Mouse (Mus musculus): ENCODE measurements at regions not wholly inside any gene's neighbourhood (a gene's known extent, or its start where the extent isn't known, plus 50 kb on each side); places are given as distances from the start of the nearest gene placed in this dataset.
A peak's percentile ranks its signal among the peaks of the same experiment; 100 is the strongest.

DNA sequence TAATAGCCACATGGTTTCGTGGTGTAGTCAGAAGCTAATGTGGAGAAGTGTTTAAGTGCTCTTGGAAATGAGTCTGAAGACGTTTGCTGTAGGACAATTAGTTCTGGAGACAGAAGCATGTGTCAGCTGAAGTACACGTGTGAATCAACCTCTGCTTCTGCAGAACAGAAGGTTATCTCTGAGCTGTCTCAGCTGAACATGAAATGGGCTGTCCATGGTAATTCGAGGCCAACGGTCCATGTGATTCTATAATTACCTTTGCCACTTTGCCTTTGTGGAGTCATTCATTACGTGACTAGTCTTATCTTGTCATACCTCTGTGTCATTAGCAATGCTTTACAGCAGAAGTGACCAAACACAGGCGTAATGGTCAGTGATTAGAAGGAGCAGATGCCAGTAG lies 295.6 kb upstream of the Veph1 start:
- DNase-seq: no peak

DNA sequence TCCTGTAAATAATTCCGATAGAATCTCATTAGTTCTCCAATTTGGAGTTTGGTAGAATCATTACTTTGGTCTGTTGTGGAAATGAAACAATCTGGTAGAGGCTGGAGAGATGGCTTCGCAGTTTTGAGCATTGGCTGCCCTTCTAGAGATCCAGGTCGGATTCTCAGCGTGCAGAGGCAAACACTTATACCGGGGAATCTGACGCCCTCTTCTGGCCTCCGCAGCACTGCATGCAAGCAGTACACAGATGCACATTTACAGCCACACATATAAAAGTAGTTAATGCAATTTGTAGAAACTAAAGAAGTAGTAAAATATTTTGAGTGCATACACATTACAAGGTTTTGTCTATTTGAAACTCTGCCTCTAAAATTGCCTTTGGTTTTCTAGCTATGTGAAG lies 294.1 kb upstream of the Veph1 start:
- no peak for DNase-seq

DNA sequence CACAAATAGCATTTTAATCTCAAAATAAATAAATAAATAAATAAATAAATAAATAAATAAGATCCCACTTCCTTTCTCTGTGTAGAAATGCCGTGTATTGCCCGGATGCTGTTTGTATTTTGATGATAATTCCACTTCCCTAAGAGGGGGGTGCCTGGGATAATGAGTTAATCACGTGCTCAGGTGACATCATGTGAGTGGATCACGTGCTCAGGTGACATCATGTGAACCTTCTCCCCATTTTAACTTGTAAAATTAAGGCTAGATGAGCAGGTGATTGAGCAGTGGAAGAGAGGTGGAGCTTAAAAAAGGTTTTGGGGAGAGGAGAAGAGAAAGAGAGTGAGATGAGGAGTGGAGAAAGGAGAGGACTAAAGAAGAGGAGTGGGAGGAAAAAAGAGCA lies 292.8 kb upstream of the Veph1 start:
- no peak for DNase-seq

DNA sequence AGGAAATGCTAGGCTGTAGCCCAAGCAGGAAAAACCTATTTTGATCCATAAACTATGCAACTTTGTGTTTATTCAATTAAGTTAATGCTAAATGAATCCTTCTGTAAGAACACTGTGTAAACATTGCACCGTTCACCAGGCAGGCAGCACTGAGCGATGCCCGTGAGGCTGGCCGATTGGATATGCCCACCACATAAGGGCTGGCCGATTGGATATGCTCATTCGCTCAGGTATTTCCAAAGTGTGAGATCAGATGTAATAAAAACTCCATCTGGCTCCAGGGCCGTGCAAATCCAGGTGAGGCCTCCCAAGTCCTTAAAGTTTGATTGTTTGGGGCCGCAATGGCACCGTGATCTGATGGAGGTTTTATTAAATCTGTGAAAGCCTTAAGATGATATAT lies 288.2 kb upstream of the Veph1 start:
- no peak for DNase-seq

DNA sequence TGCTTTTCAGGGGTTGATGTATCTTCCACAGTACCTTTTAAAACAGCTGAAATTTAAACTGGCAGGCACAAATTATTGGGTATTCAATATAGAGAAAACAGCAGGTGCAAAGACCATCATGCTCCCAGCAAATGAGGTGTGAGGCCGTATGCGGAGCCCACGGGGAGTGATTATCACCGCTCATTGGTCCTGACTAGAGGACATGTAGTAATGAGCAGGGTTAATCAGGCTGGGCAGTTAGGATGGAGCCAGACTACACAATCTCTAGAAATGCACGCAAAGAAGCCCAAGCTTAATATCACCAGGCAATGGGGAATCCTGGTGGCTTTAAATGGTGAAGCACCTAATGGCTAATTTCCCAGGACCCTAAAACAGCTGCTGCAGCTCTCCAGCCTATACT lies 287.5 kb upstream of the Veph1 start:
- DNase-seq: no peak

DNA sequence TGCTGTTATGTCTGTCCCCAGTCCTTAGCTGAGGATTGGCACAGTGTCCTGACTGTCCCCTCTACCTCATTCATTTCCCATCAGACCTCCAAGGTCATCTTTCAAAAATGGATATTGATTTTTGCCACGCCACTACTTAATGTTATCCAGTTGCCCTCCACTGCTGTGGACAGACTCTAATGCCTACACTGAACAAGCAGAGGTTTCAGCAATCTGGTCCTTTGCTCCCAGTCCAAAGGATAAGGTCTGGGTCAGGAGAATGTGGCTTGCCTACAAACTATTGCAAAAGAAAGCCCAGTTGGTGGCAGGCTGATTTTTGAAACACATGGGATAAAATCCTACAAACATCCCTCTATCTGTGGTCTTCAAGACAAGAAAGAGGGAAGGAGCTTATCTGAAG lies 280.0 kb upstream of the Veph1 start:
- peak; percentile 3 for DNase-seq

DNA sequence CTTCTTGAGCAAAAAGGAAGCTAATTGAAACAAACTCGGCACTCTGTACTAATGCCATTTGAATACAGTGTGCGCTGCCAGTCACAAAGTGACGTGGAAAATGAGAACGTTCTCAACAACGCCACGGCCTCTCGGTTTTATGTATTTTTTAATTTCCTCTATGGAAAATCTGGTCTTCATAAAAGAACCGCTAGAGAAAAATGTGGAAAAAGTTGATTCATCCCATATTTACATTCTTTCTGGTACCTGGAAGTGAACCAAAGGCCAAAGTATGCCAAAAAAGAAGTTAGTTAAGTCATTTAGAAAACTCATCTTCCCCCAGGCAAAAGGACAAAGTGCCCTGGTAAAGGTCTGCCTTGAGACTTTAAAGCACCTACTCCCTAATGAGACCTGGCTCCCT lies 277.7 kb upstream of the Veph1 start:
- DNase-seq: no peak

DNA sequence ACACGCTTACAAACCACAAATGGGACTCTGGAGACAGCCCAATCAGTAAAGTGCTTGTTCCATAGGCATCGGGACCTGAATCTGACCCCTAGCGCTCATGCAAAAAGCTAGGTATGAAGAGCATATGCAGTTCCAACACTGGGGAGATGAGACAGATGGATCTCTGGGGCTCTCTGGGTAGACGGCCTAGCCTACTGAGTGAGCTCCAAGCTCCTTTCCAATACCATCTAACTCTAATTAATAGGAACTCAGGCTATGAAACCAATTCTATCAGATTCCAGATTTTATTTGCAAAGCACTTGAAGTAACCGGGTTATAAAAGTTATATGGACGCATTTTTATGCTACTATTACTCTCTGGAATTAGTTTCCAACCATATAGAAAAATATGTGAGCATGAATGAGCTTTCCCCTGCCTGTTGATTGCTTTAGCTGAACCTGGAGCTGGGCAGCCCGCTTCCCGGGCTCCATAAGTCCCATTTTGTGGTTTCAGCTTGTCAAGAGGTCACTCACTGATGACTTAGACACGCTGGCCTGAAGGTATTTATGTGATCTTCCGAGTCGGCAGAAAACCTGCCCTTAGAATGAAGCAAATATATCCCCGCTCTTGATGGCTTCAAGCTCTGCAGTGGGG lies 276.4 kb upstream of the Veph1 start:
- DNase-seq: no peak

DNA sequence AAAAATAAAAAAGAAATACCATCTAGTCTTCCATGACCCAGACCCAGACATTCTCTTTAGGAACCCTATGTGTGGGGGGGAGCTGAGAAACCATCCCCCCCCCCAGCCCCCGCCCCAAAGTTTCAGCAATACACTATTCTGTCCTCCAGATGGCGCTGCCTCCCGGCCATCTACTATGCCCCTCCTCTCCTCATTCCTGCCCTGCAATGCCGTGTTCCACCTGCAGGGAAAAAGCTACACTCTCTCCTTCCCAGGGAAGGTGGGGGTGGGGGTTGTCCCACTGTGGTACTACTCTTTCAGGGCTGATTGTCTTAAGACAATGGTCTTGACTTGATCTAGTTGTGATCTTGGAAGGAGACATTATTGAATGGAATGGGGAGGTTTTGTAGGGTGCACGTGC lies 273.7 kb upstream of the Veph1 start:
- DNase-seq: no peak

DNA sequence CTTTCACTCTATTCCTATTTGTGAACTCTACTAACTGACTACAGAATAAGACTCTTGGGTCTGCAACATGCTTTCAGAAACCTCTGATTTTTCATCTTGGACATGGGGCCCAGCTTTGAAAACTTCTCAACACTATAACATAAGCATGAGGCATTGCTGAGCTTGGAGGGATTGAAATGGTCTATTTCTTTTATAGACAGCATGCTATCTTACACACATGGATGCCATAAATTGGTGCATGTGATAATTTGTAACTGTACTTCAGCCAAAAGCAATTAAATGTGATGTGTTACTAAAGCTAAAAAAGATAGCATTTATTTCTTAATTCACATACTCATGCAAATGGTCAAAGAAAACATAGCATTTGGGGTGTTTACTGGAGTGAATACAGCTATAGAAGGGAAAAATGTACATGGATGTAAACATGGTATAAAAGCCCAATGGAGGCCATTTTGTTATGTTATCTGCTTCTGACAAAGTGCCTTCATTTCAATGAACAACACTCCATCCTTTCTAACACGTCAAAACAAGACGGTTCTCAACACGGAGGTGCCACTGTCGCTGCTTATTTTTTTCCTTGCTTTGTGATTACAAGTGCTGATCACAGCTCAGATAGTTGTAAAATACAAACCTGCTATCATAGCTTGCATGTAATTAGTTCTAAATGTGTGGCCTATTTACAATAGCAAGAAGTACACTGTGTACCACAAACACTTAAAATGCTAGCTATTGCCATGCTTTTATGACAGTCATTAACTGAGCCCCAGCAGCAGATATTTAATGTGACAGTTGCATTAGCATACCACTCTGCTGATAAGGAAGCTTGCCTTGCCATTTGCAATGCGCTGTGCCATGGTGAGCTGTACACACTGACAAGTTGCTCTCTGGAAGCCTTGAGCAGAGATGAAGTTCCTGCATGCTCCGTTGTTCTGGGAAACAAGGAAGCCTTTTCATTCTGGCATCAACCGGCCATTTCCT lies 267.9 kb upstream of the Veph1 start:
- DNase-seq: no peak

DNA sequence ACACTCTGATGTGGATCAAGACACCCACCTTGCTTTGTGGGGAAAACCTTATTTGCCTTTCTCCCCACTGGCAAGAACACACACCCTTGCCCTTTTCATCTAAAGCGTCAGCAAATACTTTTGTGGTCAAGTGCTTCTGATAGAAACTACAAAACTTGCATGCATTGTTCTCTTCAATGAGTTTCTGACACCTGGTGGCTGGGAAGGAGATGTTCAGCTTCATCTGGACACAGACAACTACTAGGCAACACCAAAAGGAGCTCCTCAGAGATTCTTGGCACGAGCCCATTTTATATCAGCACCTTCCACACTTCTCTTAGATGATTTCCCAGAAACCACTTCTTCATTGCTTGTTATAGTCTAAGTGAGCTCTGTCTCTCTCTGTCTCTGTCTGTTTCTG lies 266.7 kb upstream of the Veph1 start:
- no peak for DNase-seq

DNA sequence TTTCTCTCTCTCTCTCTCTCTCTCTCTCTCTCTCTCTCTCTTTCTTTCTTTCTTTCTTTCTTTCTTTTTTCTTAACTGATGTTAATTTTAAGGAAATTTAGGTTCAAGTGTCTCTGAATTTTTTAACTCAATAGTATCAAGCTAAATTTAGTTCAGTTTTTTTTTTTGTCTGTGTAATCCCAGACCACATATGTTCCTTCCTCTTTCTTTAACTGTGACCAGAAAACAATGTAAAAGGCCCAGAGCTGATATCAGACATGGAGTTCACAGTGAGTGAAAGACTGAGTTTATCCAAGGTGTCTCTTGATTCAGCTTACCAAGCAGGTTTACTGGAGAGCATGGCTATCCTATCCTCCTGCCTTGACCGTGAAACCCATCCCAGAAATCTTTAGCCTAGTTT lies 258.9 kb upstream of the Veph1 start:
- no peak for DNase-seq

DNA sequence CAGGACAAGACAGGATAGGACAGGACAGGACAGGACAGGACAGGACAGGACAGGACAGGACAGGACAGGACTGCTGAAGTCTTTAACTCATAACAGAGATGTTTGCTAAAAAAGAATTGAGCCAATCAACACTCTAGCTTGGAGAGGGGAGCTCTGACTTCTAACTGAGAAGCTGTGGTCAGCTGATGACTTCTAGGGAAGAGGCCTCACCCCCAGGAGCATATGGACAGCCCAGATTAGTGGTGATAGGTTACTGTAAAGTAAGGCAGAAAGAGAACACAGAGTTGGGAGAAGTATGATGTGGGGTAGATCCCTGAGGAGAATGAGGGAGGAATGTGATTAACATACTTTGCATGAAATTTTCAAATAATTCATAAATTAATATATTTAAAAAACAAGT lies 254.3 kb upstream of the Veph1 start:
- no peak for DNase-seq

DNA sequence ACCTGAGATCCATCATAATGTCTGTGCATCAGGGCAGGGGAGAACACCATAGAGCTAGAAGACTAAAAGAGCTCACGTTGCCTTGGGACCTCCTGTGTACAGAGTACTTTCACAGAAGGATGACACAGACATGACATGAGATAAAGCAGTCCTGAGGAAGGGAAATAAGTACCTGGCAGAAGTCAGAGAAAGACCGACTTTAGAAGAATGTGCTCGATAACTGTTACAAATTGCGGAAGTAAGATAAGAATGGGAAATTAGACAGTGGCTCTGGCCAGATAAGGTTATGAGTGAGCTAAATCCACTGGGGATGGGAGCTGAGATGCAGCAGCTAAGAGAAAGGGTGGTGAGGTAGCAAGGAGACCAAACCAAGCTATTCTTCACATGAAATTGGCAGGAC lies 249.9 kb upstream of the Veph1 start:
- no peak for DNase-seq

DNA sequence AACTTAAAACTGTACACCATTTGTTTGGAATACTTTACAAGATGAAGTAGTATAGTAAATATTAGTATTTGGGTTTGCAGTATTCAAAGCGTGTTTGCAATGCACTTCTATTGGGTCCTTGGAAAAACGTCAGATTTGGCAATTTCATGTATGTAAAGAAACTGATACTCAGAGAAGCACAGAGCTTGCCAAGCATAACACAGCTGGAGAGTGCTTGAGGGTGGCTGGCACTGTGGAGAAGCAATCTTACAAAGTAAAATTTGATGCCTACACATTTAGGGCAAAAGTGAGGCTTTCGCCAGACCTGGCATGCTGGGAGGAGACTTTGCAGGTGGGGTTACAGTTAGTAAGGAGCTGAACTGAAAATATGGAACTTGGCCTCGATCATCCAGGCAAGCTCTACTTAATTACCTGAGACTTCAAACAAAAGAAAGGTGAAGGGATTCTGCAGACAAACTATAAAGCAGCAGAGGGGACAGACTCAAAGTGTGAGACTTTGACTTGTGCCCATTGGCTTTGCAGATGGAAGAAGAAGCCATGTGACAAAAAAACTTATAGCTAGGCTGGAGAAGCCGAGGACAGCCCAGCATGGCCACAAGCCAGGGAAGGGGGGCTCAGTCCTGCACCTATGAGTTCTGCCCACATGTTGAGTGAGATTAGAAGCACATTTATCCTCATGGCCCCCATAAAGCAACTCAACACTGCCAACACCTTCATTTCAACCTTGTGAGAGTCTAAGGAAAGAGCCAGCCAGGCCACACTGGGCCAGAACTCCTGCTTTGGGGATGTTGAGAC lies 247.7 kb upstream of the Veph1 start:
- DNase-seq: no peak

DNA sequence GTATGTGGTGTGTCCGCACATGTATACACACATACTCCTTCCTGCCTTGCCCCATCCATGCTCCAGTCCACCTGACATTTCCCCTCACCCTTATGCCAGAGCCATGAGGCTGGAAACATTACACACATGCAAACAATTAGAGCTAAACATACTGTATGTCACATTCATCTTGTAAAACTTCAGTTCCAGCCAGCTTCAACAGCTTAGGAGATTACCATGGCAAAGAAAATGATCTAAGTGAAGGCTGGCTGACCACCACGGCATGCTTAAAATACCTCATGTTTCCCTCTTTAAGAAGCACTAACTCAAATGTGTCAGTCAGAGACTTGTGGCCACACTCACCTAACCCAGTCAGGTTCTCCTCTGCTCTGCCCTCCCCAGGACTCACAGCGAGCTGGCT lies 246.2 kb upstream of the Veph1 start:
- DNase-seq: no peak

DNA sequence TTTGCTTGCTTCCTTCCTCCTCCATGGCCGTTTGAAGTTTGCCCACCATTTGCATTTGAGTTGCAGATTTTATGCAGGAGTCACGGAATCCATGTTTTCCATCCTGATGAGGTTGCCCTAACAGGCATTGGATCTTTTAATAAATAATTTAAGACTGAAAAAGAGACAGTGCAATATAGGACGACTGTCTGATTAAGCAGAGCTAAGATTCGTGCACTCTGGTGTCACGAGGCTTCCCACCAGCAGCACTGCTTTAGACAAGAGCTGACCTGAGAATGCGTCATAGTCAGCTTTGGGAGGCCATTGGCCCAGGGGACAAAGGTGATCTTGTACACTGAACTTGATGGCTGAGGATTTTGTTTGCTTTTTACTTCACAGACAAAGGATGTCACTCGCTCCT lies 241.3 kb upstream of the Veph1 start:
- no peak for DNase-seq

DNA sequence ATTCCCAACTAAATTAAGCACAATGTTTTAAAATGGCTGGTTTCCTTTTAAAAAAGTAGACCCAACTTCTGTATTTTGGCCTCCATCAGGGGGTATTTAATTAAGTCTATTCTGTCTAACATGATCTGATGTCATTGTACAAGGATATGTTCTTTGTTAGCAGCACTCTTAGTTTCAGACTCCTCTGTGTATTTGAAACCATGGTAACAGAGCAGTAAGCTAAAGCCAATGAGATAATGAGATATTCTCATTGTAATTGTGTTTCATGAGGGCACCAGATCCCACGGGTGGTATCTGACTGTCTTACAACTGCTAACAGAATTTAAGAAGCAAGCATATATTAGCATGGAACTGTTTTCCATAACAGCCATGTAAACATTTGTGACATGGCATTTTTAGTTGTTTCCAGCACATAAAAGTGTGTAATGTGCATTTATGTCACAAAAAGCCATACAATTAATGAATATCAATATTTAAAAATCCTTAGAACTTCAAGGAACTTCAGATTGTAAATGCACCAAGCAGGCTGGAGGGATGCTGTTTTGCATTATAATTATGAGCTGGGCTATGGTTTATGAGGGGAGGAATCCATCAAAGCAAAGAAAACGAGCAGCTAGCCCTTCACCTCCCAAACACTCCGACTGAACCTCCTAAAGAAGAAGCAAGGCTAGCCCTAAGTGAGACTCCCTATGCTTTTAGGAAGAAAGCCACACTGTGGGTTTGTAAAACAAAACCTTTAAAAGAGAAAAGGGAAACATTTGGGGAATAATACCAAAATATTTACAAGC lies 240.7 kb upstream of the Veph1 start:
- DNase-seq: no peak

DNA sequence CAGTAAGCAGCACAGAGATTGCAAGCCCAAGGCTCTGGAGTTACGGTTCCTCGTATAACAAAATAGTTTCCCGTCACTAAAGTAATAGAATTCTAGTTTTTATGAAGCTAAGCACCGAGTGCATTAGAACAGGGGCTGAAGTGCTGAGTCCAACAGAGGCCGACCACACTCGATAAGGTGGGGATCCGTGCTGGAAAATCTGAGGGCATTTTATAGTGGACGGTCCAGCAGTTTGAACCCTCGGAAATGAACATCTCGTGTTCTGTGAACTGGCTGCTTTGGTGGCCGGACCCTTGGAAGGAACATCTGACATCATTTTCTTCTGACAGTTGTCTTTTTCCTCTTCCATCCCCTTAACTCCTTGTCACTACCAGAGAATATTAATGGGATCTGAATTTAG lies 240.0 kb upstream of the Veph1 start:
- DNase-seq: no peak

DNA sequence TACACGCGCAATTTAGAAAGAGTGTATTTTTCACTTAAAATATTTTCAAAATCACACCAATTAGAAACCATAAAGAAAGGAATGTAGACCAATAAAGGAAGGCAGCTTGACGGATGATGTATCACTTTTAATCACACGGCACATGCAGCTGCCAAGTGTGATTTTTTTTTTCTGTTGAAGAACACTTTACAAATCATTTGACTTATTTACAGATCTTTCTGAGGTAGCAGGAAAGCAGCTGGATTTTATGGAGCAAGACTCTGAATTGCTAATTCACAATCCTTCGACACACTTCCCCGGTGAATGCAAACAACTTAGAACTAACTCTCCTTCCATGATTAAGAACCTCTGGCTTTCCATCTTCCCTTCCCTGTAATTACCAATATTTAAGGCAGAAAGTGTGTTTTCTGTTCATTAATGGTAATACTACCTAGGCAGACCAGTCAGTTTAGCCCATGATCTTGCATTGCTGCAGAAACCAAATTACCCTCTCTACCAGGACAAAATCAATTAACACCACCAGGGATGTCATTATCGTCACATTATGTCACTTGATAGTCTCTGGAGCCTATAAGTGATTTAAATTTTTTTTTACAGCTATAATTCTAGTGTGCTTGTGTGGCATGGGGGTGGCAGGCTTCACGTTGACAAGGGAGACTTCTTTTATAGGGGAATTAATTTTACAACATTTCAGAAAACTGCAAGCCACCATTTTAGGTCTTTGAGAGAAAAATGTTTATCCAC lies 239.3 kb upstream of the Veph1 start:
- DNase-seq: no peak

DNA sequence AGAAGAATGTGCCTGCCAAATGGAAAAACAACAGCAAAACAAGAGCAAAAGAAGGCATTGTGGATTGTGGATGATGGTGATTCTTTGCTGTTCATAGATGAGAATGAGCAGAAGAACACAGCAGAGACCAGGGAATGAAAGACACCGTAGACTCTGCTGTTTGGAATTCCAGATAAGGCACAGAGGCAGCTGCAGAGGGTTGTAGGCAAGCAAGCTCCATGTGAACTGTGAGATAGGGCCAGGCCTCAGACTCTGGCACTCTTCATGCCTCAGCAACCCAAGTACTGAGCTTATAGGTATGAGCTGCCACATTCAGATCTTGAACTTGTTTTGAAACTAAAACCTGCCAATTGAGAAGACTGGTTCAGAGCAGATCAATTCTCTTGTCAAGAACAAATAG lies 223.3 kb upstream of the Veph1 start:
- no peak for DNase-seq

DNA sequence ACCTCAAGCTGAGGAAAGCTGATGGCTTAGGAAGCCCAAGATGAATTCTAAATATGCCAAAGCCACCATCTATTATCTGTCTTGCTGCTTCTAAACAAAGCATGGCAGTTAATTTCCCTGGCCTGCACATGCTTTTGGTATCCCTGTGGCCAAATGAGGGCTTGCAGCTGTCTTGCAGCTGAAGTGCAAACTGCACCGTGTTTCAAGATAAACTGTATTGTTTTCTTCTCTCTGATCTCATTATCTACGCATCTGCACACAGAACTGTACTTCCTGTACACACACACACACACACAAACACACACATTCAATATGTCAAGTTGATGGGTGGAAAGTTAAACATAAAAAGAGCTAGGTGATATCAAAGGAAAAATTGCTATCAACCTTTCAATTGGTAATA lies 221.7 kb upstream of the Veph1 start:
- DNase-seq: no peak
